In the genomic region with DNA sequence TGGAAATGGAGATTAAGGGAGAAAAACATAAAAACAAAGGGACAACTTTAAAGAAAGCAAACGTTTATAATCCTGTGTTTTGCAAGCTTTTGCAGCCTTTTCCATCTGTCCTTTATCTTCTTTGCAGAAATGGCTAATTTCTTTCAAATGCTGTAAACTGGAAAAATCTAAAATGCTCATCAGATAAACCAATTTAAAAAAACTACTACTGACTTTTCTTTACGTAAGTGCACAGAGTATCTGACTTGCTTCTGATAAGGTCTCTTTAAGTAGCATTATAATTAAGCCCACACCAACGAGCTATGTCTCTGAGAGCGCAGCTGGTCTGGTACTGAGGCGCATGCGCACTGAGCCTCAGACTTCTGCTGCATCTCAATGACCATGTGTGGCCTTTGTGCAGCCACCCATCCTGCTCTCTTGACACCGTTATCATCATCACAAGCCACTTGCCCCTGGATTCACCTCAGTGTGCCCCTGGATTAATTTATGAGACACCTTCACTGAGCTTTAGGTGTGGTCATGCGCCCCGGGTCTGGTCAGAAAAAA, we compare ENCODE assay signal across 17 mouse cellular contexts. TPM values are rescaled to one million over a fixed set of nuclear protein-coding genes. Genes with fewer than 3 reads are reported as not detected.
DNase-seq lines count a peak whose midpoint lies in the region; ATAC-seq and TF ChIP-seq lines count a peak whose summit lies in the region.
"Had no signal": no experiment of that assay in that cellular context is flagged by ENCODE, and none has a peak within 500 bp of the region (broad histone marks: within the 10 kb centered on the region; RNA-seq: fewer than 3 reads in every experiment).

No protein-coding gene starts in this region.

- H3K9me3 ChIP-seq in hindbrain, embryonic 14.5 days (ENCODE audit: control insufficient read depth, low read length) = no peaks in the 10 kb centered on the region
- H3K9me3 ChIP-seq in lung, postnatal 0 days (ENCODE audit: low read length) = no peaks in the 10 kb centered on the region
- H3K9me3 ChIP-seq: heart, embryonic 12.5 days; limb, embryonic 12.5 days; midbrain, embryonic 12.5 days had no signal

- TF ChIP-seq EP300 in lung, postnatal 0 days (IDR thresholded peaks at IDR 0.05) = no peak

- no peak overlapping the region for H3K9ac ChIP-seq in hindbrain, embryonic 14.5 days
- H3K9ac ChIP-seq in lung, postnatal 0 days (replicated peaks; ENCODE audit: low read depth) = no peak overlapping the region
- H3K9ac ChIP-seq: heart, embryonic 12.5 days; limb, embryonic 12.5 days; liver, embryonic 14.5 days; midbrain, embryonic 12.5 days had no signal

- no peaks in the 10 kb centered on the region for H3K36me3 ChIP-seq in hindbrain, embryonic 14.5 days (replicated peaks; ENCODE audit: control insufficient read depth, insufficient read depth)
- no peaks in the 10 kb centered on the region for H3K36me3 ChIP-seq in lung, postnatal 0 days (ENCODE audit: insufficient read depth, low read length)
- H3K36me3 ChIP-seq: heart, embryonic 12.5 days; limb, embryonic 12.5 days; midbrain, embryonic 12.5 days had no signal

- DNase-seq in left cerebral cortex, adult 11 months (ENCODE audit: low spot score) = peak; percentile 22
- no peak for DNase-seq in left cerebral cortex, adult 8-10 months (ENCODE audit: low spot score in 2 of 2)
- peak; percentile 64 for DNase-seq in brain, adult 2 months (ENCODE audit: low read depth, low spot score)
- DNase-seq in hindbrain, embryonic 14.5 days (ENCODE audit: low spot score) = peak; percentile 53
- no peak for DNase-seq in lung, postnatal 0 days (ENCODE audit: low spot score)
- no peak for DNase-seq in cerebellum, postnatal 14 days
- DNase-seq: adrenal gland, postnatal 10 days; cerebellum, adult 9-11 months; heart, postnatal 36 days; kidney, adult 11 months; kidney, postnatal 25 days; lung, postnatal 14 days had no signal

- TF ChIP-seq CTCF in olfactory bulb, adult 2 months (IDR thresholded peaks at IDR 0.05; ENCODE audit: insufficient read depth, low read depth, low read length) = no peak
- no peak for TF ChIP-seq CTCF in lung, postnatal 0 days (IDR thresholded peaks at IDR 0.05)

- 57% methylated on average over 9 of the region's 9 CpGs for WGBS in hindbrain, embryonic 14.5 days
- WGBS in olfactory bulb, adult 2 months = 43% methylated on average over 9 of the region's 9 CpGs
- 61% methylated on average over 9 of the region's 9 CpGs for WGBS in lung, postnatal 0 days

- H3K27ac ChIP-seq in hindbrain, embryonic 14.5 days = peak overlapping the region; percentile 29
- H3K27ac ChIP-seq in olfactory bulb, adult 2 months (ENCODE audit: insufficient read depth, low read depth, low read length) = peak overlapping the region; percentile 50; the same call in 1 of the 2 replicates
- no peak overlapping the region for H3K27ac ChIP-seq in lung, postnatal 0 days (ENCODE audit: low read length)
- H3K27ac ChIP-seq: limb, embryonic 12.5 days; liver, embryonic 14.5 days; midbrain, embryonic 12.5 days had no signal

- no peak for ATAC-seq in hindbrain, embryonic 14.5 days (ENCODE audit: low FRiP score)
- no peak for ATAC-seq in lung, postnatal 0 days

- H3K4me2 ChIP-seq in hindbrain, embryonic 14.5 days (replicated peaks) = no peak overlapping the region
- no peak overlapping the region for H3K4me2 ChIP-seq in lung, postnatal 0 days (replicated peaks; ENCODE audit: low read depth, low read length)
- H3K4me2 ChIP-seq: heart, embryonic 12.5 days; limb, embryonic 12.5 days; midbrain, embryonic 12.5 days had no signal

- no peak for TF ChIP-seq POLR2A in olfactory bulb, adult 2 months (IDR thresholded peaks at IDR 0.05; ENCODE audit: insufficient read depth, low read depth, low read length)

- no peak overlapping the region for H3K4me3 ChIP-seq in hindbrain, embryonic 14.5 days (replicated peaks; ENCODE audit: low read length)
- H3K4me3 ChIP-seq in olfactory bulb, adult 2 months (ENCODE audit: insufficient read depth, low read depth, low read length) = no peak overlapping the region
- no peak overlapping the region for H3K4me3 ChIP-seq in lung, postnatal 0 days (ENCODE audit: low read depth, low read length)
- H3K4me3 ChIP-seq: heart, embryonic 12.5 days; limb, embryonic 12.5 days; midbrain, embryonic 12.5 days had no signal

- no peaks in the 10 kb centered on the region for H3K27me3 ChIP-seq in hindbrain, embryonic 14.5 days (ENCODE audit: control insufficient read depth, insufficient read depth, low read length)
- no peaks in the 10 kb centered on the region for H3K27me3 ChIP-seq in lung, postnatal 0 days (replicated peaks; ENCODE audit: insufficient read depth, low read length)
- H3K27me3 ChIP-seq: heart, embryonic 12.5 days; limb, embryonic 12.5 days; midbrain, embryonic 12.5 days had no signal

- peaks cover 19% of the 10 kb centered on the region for H3K4me1 ChIP-seq in hindbrain, embryonic 14.5 days (replicated peaks; ENCODE audit: control insufficient read depth, insufficient read depth, low read length)
- H3K4me1 ChIP-seq in olfactory bulb, adult 2 months (ENCODE audit: control insufficient read depth, insufficient read depth, low read length) = peaks cover 29% of the 10 kb centered on the region
- H3K4me1 ChIP-seq in lung, postnatal 0 days (ENCODE audit: insufficient read depth, low read depth, low read length) = no peaks in the 10 kb centered on the region
- H3K4me1 ChIP-seq: limb, embryonic 12.5 days had no signal

RNA-seq across cellular contexts. Expression of a gene that starts 32.8 kb away (rescaled TPM):
- 1 to 10 TPM in 1 of 4 experiments, under 1 TPM in 3; 0.27 to 1.0 (median 0.62) TPM for total RNA-seq in left cerebral cortex, adult 8-10 months (2022)
- 6.8 and 7.6 TPM in 2 replicates for polyA plus RNA-seq in hindbrain, embryonic 14.5 days (2014; fragmentation: Nextera tagmentation; extraction: Ambion mirVana)
- not detected in 2 replicates for polyA plus RNA-seq in olfactory bulb, adult 2 months (2012; ENCODE audit: insufficient read depth, insufficient read length, low replicate concordance, missing spikeins)
- polyA plus RNA-seq in lung, postnatal 0 days (2015; fragmentation: Nextera tagmentation; extraction: Ambion mirVana) = 0.08 TPM in 1 of 2 replicates, not detected in the other
- total RNA-seq: adrenal gland, postnatal 10 days; heart, postnatal 36 days had no signal

Comparison
In these comparisons a context has a peak if more than half of its experiments do, and no peak if none do; other contexts are left out.
1. DNase-seq: peak in left cerebral cortex, adult 11 months (single experiment), brain, adult 2 months (single experiment) and hindbrain, embryonic 14.5 days (single experiment); none in left cerebral cortex, adult 8-10 months (0 of 2), lung, postnatal 0 days (single experiment) and cerebellum, postnatal 14 days (0 of 2).